Mouse (Mus musculus): ENCODE results near the gene Ybx1. TPM values are rescaled to one million over a fixed set of nuclear protein-coding genes. Genes with fewer than 3 reads are reported as not detected.

Gene Ybx1
- 1,250 and 1,284 TPM in 2 replicates for polyA plus RNA-seq (2014; fragmentation: Nextera tagmentation; extraction: Ambion mirVana)

- H3K36me3 ChIP-seq (ENCODE audit: control insufficient read depth, insufficient read depth, low read length) = no peaks in the 10 kb centered on the region
- H3K9me3 ChIP-seq (ENCODE audit: control insufficient read depth, low read length) = no peaks in the 10 kb centered on the region
- peak within 1 kb of the TSS; percentile 88 for H3K4me2 ChIP-seq (ENCODE audit: low read depth)
- peak; percentile 100 for ATAC-seq (ENCODE audit: insufficient read depth, low FRiP score, low TSS enrichment)
- H3K27ac ChIP-seq (ENCODE audit: low read depth, low read length) = peak within 1 kb of the TSS; percentile 86
- H3K4me1 ChIP-seq (ENCODE audit: control insufficient read depth, insufficient read depth, low read length) = peaks cover 14% of the 10 kb centered on the region
- no peaks in the 10 kb centered on the region for H3K27me3 ChIP-seq (ENCODE audit: control insufficient read depth, insufficient read depth, low read length)
- H3K9ac ChIP-seq (ENCODE audit: low read length) = peak within 1 kb of the TSS; percentile 91
- H3K4me3 ChIP-seq (ENCODE audit: low read depth, low read length) = peak within 1 kb of the TSS; percentile 99
- WGBS = under 1% methylated on average over 61 of the region's 61 CpGs
- DNase-seq (ENCODE audit: low spot score) = peak; percentile 98
Measured at GRCm38 (mm10) chr4:119294415-119295133, at the start of gene Ybx1. Gene Ybx1 (minus strand): TSS chr4:119294604.

- peak; percentile 67 for ATAC-seq (ENCODE audit: insufficient read depth, low FRiP score, low TSS enrichment)
- Histone ChIP-seq H3K9me3 (ENCODE audit: control insufficient read depth, low read length) (no peaks in the 10 kb centered on the region), H3K27me3 (ENCODE audit: control insufficient read depth, insufficient read depth, low read length) (no peaks in the 10 kb centered on the region), H3K27ac (ENCODE audit: low read depth, low read length) (no peak overlapping the region), H3K4me3 (ENCODE audit: low read depth, low read length) (no peak overlapping the region), H3K4me1 (ENCODE audit: control insufficient read depth, insufficient read depth, low read length) (no peaks in the 10 kb centered on the region), H3K36me3 (ENCODE audit: control insufficient read depth, insufficient read depth, low read length) (no peaks in the 10 kb centered on the region), H3K9ac (ENCODE audit: low read length) (no peak overlapping the region), H3K4me2 (ENCODE audit: low read depth) (no peak overlapping the region)
- DNase-seq (ENCODE audit: low spot score) = peak; percentile 73
- 9% methylated on average over 10 of the region's 10 CpGs for WGBS
Measured at GRCm38 (mm10) chr4:119338861-119339361, 44.5 kb upstream of the Ybx1 start.

- no peaks in the 10 kb centered on the region for H3K9me3 ChIP-seq (ENCODE audit: control insufficient read depth, low read length)
- H3K4me2 ChIP-seq (ENCODE audit: low read depth) = no peak overlapping the region
- DNase-seq (ENCODE audit: low spot score) (no peak), ATAC-seq (ENCODE audit: insufficient read depth, low FRiP score, low TSS enrichment) (0 out of 2 replicates have a peak, but pooled peaks have one; percentile 41)
- H3K4me3 ChIP-seq (ENCODE audit: low read depth, low read length) = no peak overlapping the region
- H3K27me3 ChIP-seq (ENCODE audit: control insufficient read depth, insufficient read depth, low read length) = no peaks in the 10 kb centered on the region
- H3K9ac ChIP-seq (ENCODE audit: low read length) = no peak overlapping the region
- H3K4me1 ChIP-seq (ENCODE audit: control insufficient read depth, insufficient read depth, low read length) = no peaks in the 10 kb centered on the region
- H3K27ac ChIP-seq (ENCODE audit: low read depth, low read length) = no peak overlapping the region
- H3K36me3 ChIP-seq (ENCODE audit: control insufficient read depth, insufficient read depth, low read length) = no peaks in the 10 kb centered on the region
- 80% methylated on average over 4 of the region's 4 CpGs for WGBS
Measured at GRCm38 (mm10) chr4:119338422-119338821, 44.0 kb upstream of the Ybx1 start.

GRCm38 (mm10) chr4:119333487-119333886 lies 39.1 kb upstream of the Ybx1 start:
- DNase-seq (ENCODE audit: low spot score) (no peak), ATAC-seq (ENCODE audit: insufficient read depth, low FRiP score, low TSS enrichment) (no peak)
- no peak overlapping the region for H3K4me3 ChIP-seq (ENCODE audit: low read depth, low read length)
- H3K9ac ChIP-seq (ENCODE audit: low read length) = no peak overlapping the region
- H3K27ac ChIP-seq (ENCODE audit: low read depth, low read length) = no peak overlapping the region
- no peaks in the 10 kb centered on the region for H3K4me1 ChIP-seq (ENCODE audit: control insufficient read depth, insufficient read depth, low read length)
- H3K9me3 ChIP-seq (ENCODE audit: control insufficient read depth, low read length) = no peaks in the 10 kb centered on the region
- 84% methylated on average over 6 of the region's 6 CpGs for WGBS
- H3K27me3 ChIP-seq (ENCODE audit: control insufficient read depth, insufficient read depth, low read length) = no peaks in the 10 kb centered on the region
- no peak overlapping the region for H3K4me2 ChIP-seq (ENCODE audit: low read depth)
- H3K36me3 ChIP-seq (ENCODE audit: control insufficient read depth, insufficient read depth, low read length) = no peaks in the 10 kb centered on the region

GRCm38 (mm10) chr4:119320896-119321550 lies 26.6 kb upstream of the Ybx1 start:
- WGBS = 34% methylated on average over 10 of the region's 10 CpGs
- Histone ChIP-seq H3K27ac (ENCODE audit: low read depth, low read length) (no peak overlapping the region), H3K4me2 (ENCODE audit: low read depth) (peak overlapping the region; percentile 95), H3K4me3 (ENCODE audit: low read depth, low read length) (peak overlapping the region; percentile 55), H3K27me3 (ENCODE audit: control insufficient read depth, insufficient read depth, low read length) (no peaks in the 10 kb centered on the region), H3K4me1 (ENCODE audit: control insufficient read depth, insufficient read depth, low read length) (peaks cover 8% of the 10 kb centered on the region), H3K9ac (ENCODE audit: low read length) (peak overlapping the region; percentile 63), H3K36me3 (ENCODE audit: control insufficient read depth, insufficient read depth, low read length) (peaks cover 3% of the 10 kb centered on the region; the same call in 1 of the 2 replicates), H3K9me3 (ENCODE audit: control insufficient read depth, low read length) (no peaks in the 10 kb centered on the region)
- ATAC-seq (ENCODE audit: insufficient read depth, low FRiP score, low TSS enrichment) (peak; percentile 51; the same call in 1 of the 2 replicates), DNase-seq (ENCODE audit: low spot score) (no peak)

GRCm38 (mm10) chr4:119320131-119320830 lies 25.9 kb upstream of the Ybx1 start, which contains the start of gene Ppih:
Gene Ppih (minus strand): TSS chr4:119320546.
- DNase-seq (ENCODE audit: low spot score) (peak; percentile 96), ATAC-seq (ENCODE audit: insufficient read depth, low FRiP score, low TSS enrichment) (peak; percentile 99)
- no peak within 1 kb of the TSS for H3K27ac ChIP-seq (ENCODE audit: low read depth, low read length)
- WGBS = under 1% methylated on average over 44 of the region's 44 CpGs
- no peaks in the 10 kb centered on the region for H3K27me3 ChIP-seq (ENCODE audit: control insufficient read depth, insufficient read depth, low read length)
- H3K36me3 ChIP-seq (ENCODE audit: control insufficient read depth, insufficient read depth, low read length) = peaks cover 4% of the 10 kb centered on the region; the same call in 1 of the 2 replicates
- H3K9ac ChIP-seq (ENCODE audit: low read length) = peak within 1 kb of the TSS; percentile 63
- peaks cover 8% of the 10 kb centered on the region for H3K4me1 ChIP-seq (ENCODE audit: control insufficient read depth, insufficient read depth, low read length)
- no peaks in the 10 kb centered on the region for H3K9me3 ChIP-seq (ENCODE audit: control insufficient read depth, low read length)
- peak within 1 kb of the TSS; percentile 55 for H3K4me3 ChIP-seq (ENCODE audit: low read depth, low read length)
- H3K4me2 ChIP-seq (ENCODE audit: low read depth) = peak within 1 kb of the TSS; percentile 95

- no peak overlapping the region for H3K4me2 ChIP-seq (ENCODE audit: low read depth)
- H3K9me3 ChIP-seq (ENCODE audit: control insufficient read depth, low read length) = no peaks in the 10 kb centered on the region
- H3K4me1 ChIP-seq (ENCODE audit: control insufficient read depth, insufficient read depth, low read length) = no peaks in the 10 kb centered on the region
- no peak for DNase-seq (ENCODE audit: low spot score)
- H3K36me3 ChIP-seq (ENCODE audit: control insufficient read depth, insufficient read depth, low read length) = peaks cover 6% of the 10 kb centered on the region; the same call in 1 of the 2 replicates
- H3K9ac ChIP-seq (ENCODE audit: low read length) = no peak overlapping the region
- H3K27ac ChIP-seq (ENCODE audit: low read depth, low read length) = no peak overlapping the region
- H3K4me3 ChIP-seq (ENCODE audit: low read depth, low read length) = no peak overlapping the region
- no peak for ATAC-seq (ENCODE audit: insufficient read depth, low FRiP score, low TSS enrichment)
- WGBS = 100% methylated on average over 1 of the region's 1 CpGs
- H3K27me3 ChIP-seq (ENCODE audit: control insufficient read depth, insufficient read depth, low read length) = no peaks in the 10 kb centered on the region
Measured at GRCm38 (mm10) chr4:119313756-119314155, 19.4 kb upstream of the Ybx1 start.

GRCm38 (mm10) chr4:119305418-119305817 lies 11.0 kb upstream of the Ybx1 start:
- no peak for DNase-seq (ENCODE audit: low spot score)
- WGBS = 53% methylated on average over 5 of the region's 5 CpGs
- H3K4me1 ChIP-seq (ENCODE audit: control insufficient read depth, insufficient read depth, low read length) = no peaks in the 10 kb centered on the region

More at GRCm38 (mm10) chr4:119305418-119305817, 11.0 kb upstream of the Ybx1 start:
- Histone ChIP-seq H3K9ac (ENCODE audit: low read length) (no peak overlapping the region), H3K9me3 (ENCODE audit: control insufficient read depth, low read length) (no peaks in the 10 kb centered on the region), H3K4me3 (ENCODE audit: low read depth, low read length) (no peak overlapping the region), H3K4me2 (ENCODE audit: low read depth) (no peak overlapping the region), H3K36me3 (ENCODE audit: control insufficient read depth, insufficient read depth, low read length) (0 out of 2 replicates have a peak, but pooled peaks cover 2% of the 10 kb centered on the region), H3K27me3 (ENCODE audit: control insufficient read depth, insufficient read depth, low read length) (no peaks in the 10 kb centered on the region), H3K27ac (ENCODE audit: low read depth, low read length) (no peak overlapping the region)
- no peak for ATAC-seq (ENCODE audit: insufficient read depth, low FRiP score, low TSS enrichment)
